Mouse (Mus musculus): ENCODE measurements around the gene Ints14. TPM values are rescaled to one million over a fixed set of nuclear protein-coding genes. Genes with fewer than 3 reads are reported as not detected.
A peak's percentile ranks its signal among the peaks of the same experiment; 100 is the strongest.
"Not testable (repeated sequence)": the region's sequence is repeated elsewhere in the genome, so short reads cannot be mapped to it uniquely, and the experiment has no call there.

The Ints14 gene
- polyA plus RNA-seq, 3 experiments from 2014 or later = 34.8 to 38.2 (median 36.5) TPM

DNA sequence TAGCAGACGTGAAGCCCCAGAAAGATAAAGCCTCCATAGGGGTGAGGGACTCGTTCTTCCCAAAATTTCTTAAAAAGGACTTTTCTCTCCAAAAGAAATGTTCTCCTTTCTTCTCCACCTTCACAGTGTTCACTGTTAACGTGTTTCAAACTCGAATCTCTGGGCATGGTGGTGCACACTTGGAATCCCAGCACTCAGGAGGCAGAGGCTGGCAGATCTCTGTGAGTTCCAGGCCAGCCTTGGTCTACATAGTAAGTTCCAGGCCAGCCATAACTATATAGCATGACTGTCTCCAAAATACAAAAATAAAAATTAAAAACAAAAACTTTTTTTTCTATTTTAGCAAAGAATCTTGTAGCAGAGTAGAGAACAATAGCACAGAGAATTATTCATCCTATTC is 59.4 kb downstream of the Ints14 start:
- no peak for ATAC-seq

DNA sequence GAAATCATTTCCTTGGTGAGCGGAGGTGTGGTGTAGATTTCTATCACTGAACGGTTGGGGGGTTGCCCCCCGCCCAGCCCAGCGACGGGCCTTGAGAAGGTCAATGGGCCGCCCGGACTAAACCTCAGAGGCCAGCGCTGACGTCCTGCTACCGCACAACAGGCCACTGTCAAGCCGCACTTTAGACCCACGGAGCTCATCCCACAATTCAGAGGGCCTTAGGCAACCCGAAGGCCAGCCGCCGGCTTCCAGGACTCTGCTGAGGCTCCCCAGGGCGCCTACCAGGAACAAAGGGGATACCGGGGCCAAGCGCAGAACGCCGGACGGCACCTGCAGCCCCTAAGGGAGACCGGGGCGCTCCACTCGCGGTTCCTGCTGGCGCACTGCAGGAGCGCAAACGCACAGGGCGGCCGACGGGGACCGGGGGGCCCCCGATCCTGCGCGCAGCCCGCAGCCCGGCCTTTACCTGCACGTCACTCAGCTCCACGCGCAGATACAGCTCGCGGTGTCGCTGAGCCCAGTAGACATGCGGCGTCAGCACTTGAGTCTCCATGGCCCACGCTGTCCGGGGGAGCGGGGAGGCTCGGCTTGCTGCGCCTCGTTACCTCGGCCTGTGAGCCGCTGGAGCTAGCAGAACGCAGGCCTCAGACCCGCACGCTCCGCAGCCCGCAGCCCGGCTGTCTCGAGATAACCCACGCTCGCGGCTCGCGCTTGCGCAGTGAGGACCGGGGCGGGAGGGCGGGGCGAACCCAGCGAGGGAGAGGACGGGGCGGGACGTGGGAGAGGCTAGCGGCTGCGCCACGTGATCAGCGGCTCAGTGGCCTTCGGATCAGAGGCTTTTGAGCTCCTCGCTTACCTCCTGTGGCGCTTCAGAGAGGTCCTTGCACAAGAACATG is 60.5 kb downstream of the Ints14 start, which contains the start of gene Hacd3:
TSS of gene Hacd3 (minus strand) at position 703 of the 896 bp plus-strand sequence.
- ATAC-seq = peak; percentile 52

DNA sequence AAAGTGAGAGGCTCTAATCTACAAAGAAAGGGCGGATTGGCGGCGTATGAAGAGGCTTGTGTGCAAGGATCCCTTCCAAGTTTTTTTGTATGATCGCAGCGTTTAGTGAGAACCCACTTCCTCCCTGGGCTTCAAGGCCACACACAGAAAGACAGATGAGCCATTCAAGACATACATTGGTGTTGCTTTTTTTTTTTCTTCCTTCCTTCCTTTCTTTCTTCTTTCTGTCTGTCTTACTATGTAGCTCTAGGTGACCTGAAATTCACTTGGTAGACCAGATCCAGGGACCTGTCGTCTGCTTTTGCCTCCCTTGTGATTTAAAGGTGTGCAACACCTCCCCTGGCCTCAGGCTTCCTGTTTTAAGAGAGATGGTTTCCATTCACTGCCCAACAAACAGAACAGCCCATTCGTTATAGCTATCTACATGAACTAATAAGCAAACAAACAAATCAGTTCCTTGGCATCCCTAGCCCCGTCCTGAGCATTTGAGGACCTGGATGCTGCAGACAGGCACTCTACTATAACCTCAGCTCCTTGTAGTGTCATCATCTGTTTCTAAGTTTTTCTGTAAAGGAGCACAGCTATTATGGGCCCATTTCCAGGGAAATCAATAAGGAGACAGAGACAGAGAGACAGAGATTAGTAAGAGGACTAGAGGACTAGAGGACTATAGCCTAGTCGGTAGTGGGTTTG is 61.3 kb downstream of the Ints14 start:
- ATAC-seq = peak; percentile 66

DNA sequence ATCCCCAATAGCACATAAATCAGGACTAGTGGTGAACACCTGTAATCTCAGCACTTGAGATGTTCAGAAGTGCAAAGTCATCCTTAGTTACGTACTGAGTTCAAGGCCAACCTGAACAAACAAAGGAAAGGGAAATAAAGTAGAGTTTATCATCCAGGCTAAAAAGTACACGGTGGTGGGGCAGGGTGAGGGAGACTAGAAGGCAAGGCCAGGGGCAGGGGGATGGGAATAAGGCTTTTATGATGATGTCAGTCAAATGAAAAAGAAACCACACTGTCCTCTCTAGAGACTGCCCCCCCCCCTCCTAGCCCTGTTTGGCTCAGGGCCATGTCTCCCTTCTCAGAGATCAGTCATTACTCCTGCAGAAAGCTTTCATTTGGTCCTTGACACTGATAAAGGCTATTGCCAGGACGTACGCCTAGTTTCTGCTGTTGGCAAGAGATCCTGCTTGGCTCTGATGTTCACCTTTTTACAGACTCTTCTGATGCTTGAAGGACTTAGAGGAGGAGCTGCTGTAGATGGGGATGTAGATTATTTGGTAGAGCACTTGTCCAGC is 62.0 kb downstream of the Ints14 start:
- no peak for ATAC-seq

DNA sequence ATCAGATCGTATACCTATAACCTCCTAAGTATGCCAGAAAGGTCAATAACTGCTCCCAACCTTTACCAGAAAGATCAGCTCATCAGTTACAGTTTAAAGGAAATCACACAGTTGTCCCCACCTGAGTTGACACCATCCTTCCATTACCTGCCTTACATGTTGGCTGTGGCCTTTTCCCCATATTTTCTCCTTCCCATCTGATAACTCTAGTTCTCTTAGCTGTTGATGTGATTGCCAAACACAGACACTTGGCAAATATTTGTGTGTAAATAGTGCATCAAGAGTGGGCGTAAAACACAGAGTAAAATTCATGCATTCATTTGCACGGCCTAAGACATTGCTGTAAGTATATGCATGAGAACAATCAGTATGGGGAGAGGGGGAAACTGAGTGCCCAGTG is 62.7 kb downstream of the Ints14 start:
- no peak for ATAC-seq

DNA sequence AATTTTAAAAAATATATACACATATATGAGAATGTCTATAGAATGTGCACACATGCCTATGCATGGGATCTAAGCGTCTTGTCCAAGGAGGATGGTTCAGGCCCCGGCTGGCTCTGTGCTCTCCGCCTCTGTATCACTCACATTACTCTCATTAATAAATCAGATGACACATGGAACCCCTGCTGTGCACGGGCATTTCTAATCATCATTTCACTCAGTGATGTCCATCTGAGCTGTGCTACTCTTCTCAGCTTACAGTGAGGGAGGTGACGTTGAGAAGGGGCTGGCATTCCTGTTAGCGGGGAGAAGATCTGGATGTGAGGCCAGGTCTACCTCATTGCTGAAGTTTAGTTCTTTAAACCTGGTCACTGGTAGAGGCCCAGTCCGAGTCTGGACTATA is 66.5 kb downstream of the Ints14 start:
- ATAC-seq = no peak

DNA sequence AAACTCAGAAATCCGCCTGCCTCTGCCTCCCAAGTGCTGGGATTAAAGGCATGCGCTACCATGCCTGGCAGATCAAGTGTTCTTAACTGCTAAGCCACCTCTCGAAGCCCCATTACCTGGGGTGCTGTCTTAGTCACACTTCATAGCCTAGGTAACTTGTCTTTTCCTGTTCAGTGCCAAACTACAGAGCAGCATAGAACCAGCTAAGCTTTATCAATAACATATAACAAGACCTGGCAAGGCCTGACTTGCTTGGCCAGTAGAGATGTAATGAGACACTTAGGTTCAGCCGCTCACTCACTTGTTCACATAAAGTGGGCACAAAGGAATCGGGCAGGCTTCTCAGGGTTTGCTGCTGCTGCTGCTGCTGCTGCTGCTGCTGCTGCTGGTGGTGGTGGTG is 67.6 kb downstream of the Ints14 start:
- ATAC-seq = no peak

DNA sequence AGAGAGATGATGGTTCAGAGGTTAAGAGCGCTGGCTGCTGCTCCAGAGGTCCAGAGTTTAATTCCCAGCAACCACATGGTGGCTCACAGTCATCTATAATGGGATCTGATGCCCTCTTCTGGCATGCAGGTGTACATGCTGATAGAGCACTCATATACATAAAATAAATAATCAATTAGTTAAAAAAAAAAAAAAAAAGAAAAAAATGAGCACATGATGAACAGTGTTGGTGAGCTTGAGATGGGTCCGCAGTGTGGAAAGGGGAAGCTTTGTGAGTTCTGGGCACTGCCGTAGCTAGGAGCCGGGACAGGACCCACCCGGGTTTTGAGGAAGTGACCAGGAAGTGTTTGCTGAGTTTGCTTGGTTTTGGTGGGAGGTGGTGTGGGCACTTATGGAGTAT is 70.7 kb downstream of the Ints14 start:
- not testable (repeated sequence) for ATAC-seq

DNA sequence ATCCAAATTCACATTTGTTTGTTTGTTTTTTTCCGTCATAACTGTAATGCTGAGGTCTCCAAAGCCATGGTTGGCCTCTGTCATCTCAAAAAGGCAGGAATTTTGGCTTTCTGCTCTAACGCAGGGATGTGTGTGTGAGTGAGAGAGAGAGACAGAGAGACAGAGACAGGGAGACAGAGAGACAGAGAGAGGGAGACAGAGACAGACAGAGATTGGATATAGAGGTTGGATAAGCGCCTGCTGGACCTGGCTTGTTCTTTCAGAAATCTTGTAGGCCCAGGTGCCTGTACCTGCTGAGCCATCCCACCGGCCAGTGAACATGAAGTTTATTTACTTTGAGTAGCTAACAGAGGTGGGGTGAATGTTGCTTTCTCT is 71.2 kb downstream of the Ints14 start:
- peak; percentile 13 for ATAC-seq

DNA sequence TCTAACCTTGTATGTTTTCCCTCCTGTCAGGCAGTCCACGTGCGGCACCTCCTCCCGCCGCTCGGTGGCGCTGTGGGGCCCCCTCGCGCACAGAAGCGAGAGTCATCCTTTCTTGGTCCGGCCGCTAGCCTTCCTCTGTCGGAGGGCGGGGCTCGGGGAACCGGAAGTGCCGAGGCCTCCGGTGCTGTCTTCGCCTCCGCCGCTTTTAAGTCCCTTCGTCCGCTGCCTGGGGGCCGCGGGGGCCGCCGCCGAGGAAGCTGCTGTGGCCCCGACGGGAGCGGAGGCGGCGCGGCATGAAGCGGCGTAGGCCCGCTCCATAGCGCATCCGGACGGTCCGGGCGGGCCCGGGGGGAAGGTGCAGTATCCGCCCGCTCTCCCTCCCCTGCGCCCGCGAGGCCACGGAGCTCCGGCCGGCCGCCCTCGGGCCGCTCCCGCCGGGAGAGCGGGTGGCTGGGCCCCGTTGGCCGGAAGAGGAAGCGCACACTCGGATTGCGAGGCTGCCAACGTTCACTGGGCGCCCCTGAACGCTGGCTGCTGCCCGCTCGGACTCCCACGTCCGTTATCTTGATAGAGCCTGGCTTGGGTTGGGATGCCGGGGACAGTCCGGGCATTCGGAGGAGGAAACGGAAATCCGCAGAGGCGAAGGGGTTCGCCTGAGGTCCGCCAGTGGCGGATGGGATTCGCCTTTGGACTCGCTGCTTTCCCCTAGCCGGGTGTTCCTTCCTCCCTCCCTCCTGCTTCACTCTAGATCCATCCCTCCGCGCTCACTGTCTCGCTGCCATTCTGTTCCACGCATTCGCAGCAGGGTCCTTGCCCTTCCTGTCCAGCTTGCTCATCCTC is 71.8 kb downstream of the Ints14 start, which contains the start of gene Dpp8:
TSS of gene Dpp8 (plus strand) at position 146 of the 840 bp plus-strand sequence.
- peak; percentile 92 for ATAC-seq

DNA sequence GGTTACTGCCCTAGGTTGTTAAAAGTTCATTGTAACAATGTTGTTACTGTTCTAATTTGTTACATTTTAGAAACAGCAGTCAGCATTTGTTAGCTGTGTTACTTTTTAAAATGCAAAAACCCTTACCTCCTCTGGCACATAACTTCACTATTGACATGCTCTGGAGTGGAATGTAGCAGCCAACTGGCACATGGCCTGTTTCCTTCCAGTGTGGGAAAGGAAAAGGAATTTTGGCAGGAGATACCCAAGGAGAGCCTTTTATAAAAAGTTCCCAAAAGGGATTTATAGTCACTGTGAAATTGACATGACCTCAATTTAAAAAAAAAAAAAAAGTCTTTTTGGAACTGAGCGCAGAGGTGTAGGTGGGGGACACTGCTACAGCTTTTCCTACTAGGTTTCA is 75.8 kb downstream of the Ints14 start:
- ATAC-seq = no peak

Other genes starting within 250 kb of the Ints14 start
- 100 to 1,000 TPM; 214 to 310 (median 217) TPM for gene Rab11a, start 223.1 kb upstream of the Ints14 start, polyA plus RNA-seq (2017; shearing (Covaris generic))
- gene Dennd4a, start 149.6 kb upstream of the Ints14 start, polyA plus RNA-seq (2017; shearing (Covaris generic)) = 10 to 100 TPM; 16.5 to 20.8 (median 20.3) TPM
- under 1 TPM; 0.07 to 0.20 (median 0.17) TPM for gene Slc24a1, start 9.3 kb upstream of the Ints14 start, polyA plus RNA-seq (2017; shearing (Covaris generic))
- 100 to 1,000 TPM; 116 to 141 (median 139) TPM for gene Hacd3, start 60.8 kb downstream of the Ints14 start, polyA plus RNA-seq (2017; shearing (Covaris generic))
- 10 to 100 TPM; 18.2 to 26.5 (median 25.0) TPM for gene Dpp8, start 71.5 kb downstream of the Ints14 start, polyA plus RNA-seq (2017; shearing (Covaris generic))
- gene Igdcc4, start 140.6 kb downstream of the Ints14 start, polyA plus RNA-seq (2017; shearing (Covaris generic)) = under 1 TPM in 2 of 3 experiments, not detected in 1; 0.24 to 0.28 TPM
- not detected for gene Igdcc3, start 180.3 kb downstream of the Ints14 start, polyA plus RNA-seq (2017; shearing (Covaris generic))
- gene Parp16, start 234.4 kb downstream of the Ints14 start, polyA plus RNA-seq (2017; shearing (Covaris generic)) = 1 to 10 TPM; 5.4 to 8.0 (median 5.8) TPM